Mouse (Mus musculus) neural tube, embryonic 14.5 days (tissue): ENCODE measurements at regions not wholly inside any gene's neighbourhood (a gene's known extent, or its start where the extent isn't known, plus 50 kb on each side); places are given as distances from the start of the nearest gene placed in this dataset.
A peak's percentile ranks its signal among the peaks of the same experiment; 100 is the strongest.

Experiments used
- ATAC-seq: fragments of 200-750 bp; cut with Nextera tagmentation; 2 replicates; pipeline ENCODE4 v1.8.0; 2017; ENCODE audit warnings: low read depth, mild to moderate bottlenecking, moderate TSS enrichment, moderate library complexity
- H3K27ac ChIP-seq: fragments of 300-500 bp; sonication (generic); 2 replicates; pipeline ENCODE4 v1.5.1; 2014; ENCODE audit warnings: low read depth, mild to moderate bottlenecking, control low read depth, low read length, moderate library complexity, mixed read lengths
- H3K27me3 ChIP-seq: fragments of 300-500 bp; sonication (generic); 2 replicates; pipeline ENCODE4 v1.6.1; 2014; ENCODE audit warnings: low read length; ENCODE audit not compliant: control insufficient read depth, insufficient read depth
- H3K36me3 ChIP-seq: fragments of 300-500 bp; sonication (generic); 2 replicates; pipeline ENCODE4 v1.6.1; 2014; ENCODE audit warnings: low read length, mixed read lengths; ENCODE audit not compliant: control insufficient read depth, insufficient read depth
- H3K4me1 ChIP-seq: fragments of 300-500 bp; sonication (generic); 2 replicates; pipeline ENCODE4 v1.6.1; 2014; ENCODE audit warnings: low read length; ENCODE audit not compliant: control insufficient read depth, insufficient read depth
- H3K4me2 ChIP-seq: fragments of 300-500 bp; sonication (generic); 2 replicates; pipeline ENCODE4 v1.6.1; 2014; ENCODE audit warnings: mild to moderate bottlenecking, low read depth, low read length, control low read depth
- H3K4me3 ChIP-seq: fragments of 300-500 bp; sonication (generic); 2 replicates; pipeline ENCODE4 v1.5.1; 2014; ENCODE audit warnings: low read depth, low read length, control low read depth, mixed read lengths
- H3K9ac ChIP-seq: fragments of 300-500 bp; sonication (generic); replicated peaks from 2 replicates; pipeline ENCODE4 v1.6.1; 2014; ENCODE audit warnings: low read depth, mild to moderate bottlenecking, control low read depth, low read length, mixed read lengths
- H3K9me3 ChIP-seq: fragments of 300-500 bp; sonication (generic); 2 replicates; pipeline ENCODE4 v1.6.1; 2016; ENCODE audit warnings: low read length; ENCODE audit not compliant: control insufficient read depth
- WGBS: fragments of 180-500 bp; shearing (Covaris S2); extraction: QIAGEN DNeasy Blood & Tissue Kit; methylation state at CpG from one replicate; pipeline ENCODE4 v1.1.7; 2014; 5-methylcytosine and 5-hydroxymethylcytosine counted together

DNA sequence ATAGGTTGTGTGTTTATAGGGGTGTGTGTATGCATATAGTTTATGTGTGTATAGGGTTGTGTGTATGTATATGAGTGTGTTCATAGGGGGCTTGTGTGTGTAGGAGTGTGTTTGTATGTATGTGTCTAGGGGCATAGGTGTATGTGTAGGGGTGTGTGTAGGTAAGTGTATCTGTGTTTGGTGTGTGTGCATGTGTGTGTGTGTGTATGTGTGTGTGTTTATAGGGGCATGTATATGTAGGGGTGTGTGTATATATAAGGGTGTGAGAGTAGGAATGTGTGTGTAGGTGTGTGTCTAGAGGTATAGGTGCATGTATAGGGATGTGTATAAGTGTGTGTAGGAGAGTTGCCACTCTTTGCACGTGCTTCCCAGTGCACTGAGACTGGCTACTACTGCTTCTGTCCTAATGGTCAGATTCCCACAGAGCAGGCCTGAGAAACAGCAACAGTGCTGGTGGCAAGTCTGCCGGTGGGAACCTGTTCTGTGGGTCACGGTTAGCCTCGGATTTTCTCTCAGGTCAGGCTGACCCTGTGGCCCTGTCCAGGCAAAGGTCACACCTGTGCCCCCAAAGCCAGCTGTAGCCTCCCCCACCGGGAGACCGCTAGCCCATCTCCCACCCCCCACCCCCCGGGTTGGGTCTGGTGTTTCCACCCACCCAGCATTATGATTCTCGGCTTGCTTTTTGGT, 90.5 kb upstream of the Itga6 start:
- no peaks in the 10 kb centered on the region for H3K36me3 ChIP-seq
- H3K27me3 ChIP-seq = no peaks in the 10 kb centered on the region
- no peak overlapping the region for H3K4me2 ChIP-seq
- no peak overlapping the region for H3K9ac ChIP-seq
- H3K4me3 ChIP-seq = no peak overlapping the region
- H3K4me1 ChIP-seq = peaks cover 9% of the 10 kb centered on the region
- no peak overlapping the region for H3K27ac ChIP-seq
- 7% methylated on average over 8 of the region's 8 CpGs for WGBS
- no peaks in the 10 kb centered on the region for H3K9me3 ChIP-seq
- 0 out of 2 replicates have a peak, but pooled peaks have one; percentile 12 for ATAC-seq

DNA sequence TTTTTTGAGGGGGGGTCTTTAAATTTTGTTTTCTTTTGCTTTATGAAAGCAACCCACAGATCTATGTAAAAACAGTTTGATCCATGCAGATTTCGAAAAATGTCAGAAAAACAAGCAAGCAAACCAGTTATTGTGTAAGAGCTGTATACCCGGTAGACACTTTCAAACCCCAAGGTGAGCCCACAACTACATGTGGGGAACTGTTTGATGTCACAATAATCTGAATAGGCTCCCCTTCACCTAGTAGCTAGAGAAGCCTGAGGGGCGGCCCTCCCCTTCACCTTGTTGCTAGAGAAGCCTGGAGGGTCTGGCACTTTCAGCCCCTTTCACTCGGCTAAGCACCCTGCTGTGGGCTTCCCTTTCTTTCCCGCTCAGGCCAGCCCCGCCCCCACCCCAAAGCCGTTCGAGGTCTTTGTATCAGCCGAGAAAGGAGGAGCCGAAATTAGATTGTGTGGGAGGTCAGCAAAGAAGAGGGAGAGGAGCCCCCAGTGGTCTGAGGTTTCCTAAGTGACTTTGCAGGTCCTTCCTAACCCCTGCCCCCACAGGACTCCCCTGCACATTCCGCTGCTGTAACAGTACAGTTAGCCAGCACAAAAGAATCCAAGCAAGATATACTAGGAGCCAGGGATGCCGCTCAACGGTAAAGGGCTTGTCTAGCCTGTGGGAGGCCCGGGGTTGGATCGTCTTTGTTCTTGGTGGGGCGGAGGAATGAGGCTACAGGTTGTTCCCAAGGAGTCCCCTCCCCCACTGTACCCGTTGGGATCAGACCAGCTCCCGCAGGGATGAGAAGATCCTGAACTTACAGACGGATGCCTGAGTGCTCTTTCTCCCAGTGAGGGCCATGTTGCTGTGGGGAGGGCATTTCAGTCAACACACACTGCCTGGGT, 89.7 kb upstream of the Itga6 start:
- peaks cover 9% of the 10 kb centered on the region for H3K4me1 ChIP-seq
- ATAC-seq = peak; percentile 54
- H3K4me3 ChIP-seq = peak overlapping the region; percentile 4; the same call in 1 of the 2 replicates
- WGBS = 2% methylated on average over 19 of the region's 19 CpGs
- H3K27ac ChIP-seq = no peak overlapping the region
- no peaks in the 10 kb centered on the region for H3K9me3 ChIP-seq
- H3K36me3 ChIP-seq = no peaks in the 10 kb centered on the region
- H3K4me2 ChIP-seq = peak overlapping the region; percentile 44
- H3K9ac ChIP-seq = peak overlapping the region; percentile 25; the same call in 1 of the 2 replicates
- no peaks in the 10 kb centered on the region for H3K27me3 ChIP-seq

- H3K4me2 ChIP-seq = no peak overlapping the region
These were observed 88.7 kb upstream of the Itga6 start for GRCm38 (mm10) chr2:71656611-71657244.

DNA sequence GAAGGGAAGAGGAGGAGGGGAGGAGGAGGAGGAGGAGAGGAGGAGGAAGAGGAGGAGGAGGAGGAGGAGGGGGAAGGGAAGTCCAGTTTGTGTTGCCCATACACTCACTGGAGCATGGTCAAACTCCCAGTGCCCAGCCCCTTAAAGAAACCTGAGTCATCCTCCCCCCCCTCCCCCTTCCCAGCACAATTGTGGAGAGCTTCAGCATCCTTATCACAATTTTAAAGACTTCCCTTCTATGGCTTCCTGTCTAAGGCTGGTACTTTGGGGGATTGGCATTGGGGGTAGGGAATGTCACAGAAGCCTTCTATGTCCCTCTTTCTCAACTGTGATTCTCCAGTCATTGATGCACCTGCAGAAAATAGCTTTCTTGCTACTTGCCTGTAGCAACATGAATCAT, 84.0 kb upstream of the Itga6 start:
- no peak for ATAC-seq

More at GRCm38 (mm10) chr2:71656611-71657244, 88.7 kb upstream of the Itga6 start:
- Histone ChIP-seq H3K36me3 (no peaks in the 10 kb centered on the region), H3K27me3 (no peaks in the 10 kb centered on the region), H3K27ac (no peak overlapping the region), H3K4me1 (peaks cover 9% of the 10 kb centered on the region), H3K9ac (no peak overlapping the region), H3K4me3 (no peak overlapping the region), H3K9me3 (no peaks in the 10 kb centered on the region)
- WGBS = 56% methylated on average over 8 of the region's 8 CpGs
- no peak for ATAC-seq

GRCm38 (mm10) chr2:71661986-71662385, 83.4 kb upstream of the Itga6 start:
- Histone ChIP-seq H3K27me3 (0 out of 2 replicates have a peak, but pooled peaks cover 2% of the 10 kb centered on the region), H3K36me3 (no peaks in the 10 kb centered on the region), H3K27ac (no peak overlapping the region), H3K4me3 (no peak overlapping the region), H3K4me2 (no peak overlapping the region), H3K9me3 (no peaks in the 10 kb centered on the region), H3K4me1 (no peaks in the 10 kb centered on the region), H3K9ac (no peak overlapping the region)
- ATAC-seq = no peak
- WGBS = 94% methylated on average over 5 of the region's 5 CpGs

More for the DNA sequence above, 84.0 kb upstream of the Itga6 start:
- Histone ChIP-seq H3K36me3 (no peaks in the 10 kb centered on the region), H3K27ac (no peak overlapping the region), H3K9me3 (no peaks in the 10 kb centered on the region), H3K27me3 (0 out of 2 replicates have a peak, but pooled peaks cover 2% of the 10 kb centered on the region), H3K4me1 (no peaks in the 10 kb centered on the region), H3K4me3 (no peak overlapping the region), H3K4me2 (no peak overlapping the region), H3K9ac (no peak overlapping the region)

DNA sequence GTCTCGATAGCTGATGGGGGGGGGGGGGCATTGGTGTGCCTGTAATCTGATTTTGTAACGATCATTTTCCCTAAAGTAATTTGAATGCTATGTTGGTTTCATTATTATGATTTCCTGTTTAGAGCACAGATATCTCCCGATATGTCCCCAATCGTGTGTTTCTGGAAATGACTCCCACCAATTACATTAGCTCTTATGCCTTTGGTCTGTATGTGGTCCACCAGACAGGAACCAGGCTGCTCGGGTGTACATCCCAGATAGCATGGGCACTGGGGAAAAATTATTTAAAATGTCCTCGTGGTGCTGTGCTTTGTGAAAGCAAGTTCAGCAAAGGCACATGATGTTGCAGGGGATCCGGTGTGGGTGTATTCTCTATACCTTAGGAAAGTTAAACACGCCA, 82.0 kb upstream of the Itga6 start:
- ATAC-seq = no peak

DNA sequence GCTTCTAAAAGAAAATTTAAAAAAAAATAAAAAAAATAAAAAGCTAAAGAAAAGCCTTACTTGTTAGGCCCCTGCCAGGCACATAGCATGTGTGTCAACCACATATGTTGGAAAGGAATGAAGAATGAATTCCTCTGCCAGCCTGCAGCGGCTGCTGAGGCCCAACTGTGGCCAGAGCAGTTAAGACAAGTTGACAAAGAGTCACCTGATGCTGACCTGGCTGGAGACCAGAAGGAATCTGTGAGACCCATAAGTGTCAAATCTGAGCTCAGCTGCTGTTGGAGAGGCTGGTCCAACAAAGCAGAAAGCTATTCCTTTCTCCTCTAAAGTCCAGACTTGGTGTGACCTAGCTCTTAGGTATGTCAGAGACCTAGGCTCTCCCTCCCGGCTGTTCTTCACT, 78.5 kb upstream of the Itga6 start:
- no peak overlapping the region for H3K9ac ChIP-seq

More for the DNA sequence above, 82.0 kb upstream of the Itga6 start:
- no peak overlapping the region for H3K4me2 ChIP-seq
- H3K36me3 ChIP-seq = no peaks in the 10 kb centered on the region
- H3K27ac ChIP-seq = no peak overlapping the region
- no peak overlapping the region for H3K4me3 ChIP-seq
- H3K27me3 ChIP-seq = 0 out of 2 replicates have a peak, but pooled peaks cover 2% of the 10 kb centered on the region
- H3K9me3 ChIP-seq = no peaks in the 10 kb centered on the region
- 85% methylated on average over 8 of the region's 8 CpGs for WGBS
- no peak overlapping the region for H3K9ac ChIP-seq
- H3K4me1 ChIP-seq = no peaks in the 10 kb centered on the region

GRCm38 (mm10) chr2:71667746-71668145, 77.7 kb upstream of the Itga6 start:
- ATAC-seq = no peak
- 97% methylated on average over 3 of the region's 3 CpGs for WGBS

More for the DNA sequence above, 78.5 kb upstream of the Itga6 start:
- Histone ChIP-seq H3K36me3 (no peaks in the 10 kb centered on the region), H3K4me2 (no peak overlapping the region), H3K9me3 (no peaks in the 10 kb centered on the region), H3K4me3 (no peak overlapping the region), H3K27me3 (0 out of 2 replicates have a peak, but pooled peaks cover under 1% of the 10 kb centered on the region), H3K4me1 (no peaks in the 10 kb centered on the region), H3K27ac (no peak overlapping the region)
- ATAC-seq = no peak
- WGBS = 87% methylated on average over 2 of the region's 2 CpGs

More at GRCm38 (mm10) chr2:71667746-71668145, 77.7 kb upstream of the Itga6 start:
- no peaks in the 10 kb centered on the region for H3K9me3 ChIP-seq
- H3K27ac ChIP-seq = no peak overlapping the region
- no peaks in the 10 kb centered on the region for H3K27me3 ChIP-seq
- H3K9ac ChIP-seq = no peak overlapping the region
- no peak overlapping the region for H3K4me2 ChIP-seq
- H3K4me1 ChIP-seq = no peaks in the 10 kb centered on the region
- H3K36me3 ChIP-seq = no peaks in the 10 kb centered on the region
- no peak overlapping the region for H3K4me3 ChIP-seq
